Mouse (Mus musculus) adipocyte (in vitro differentiated cells): Measurements from ENCODE around the gene Cadm2.

Source experiments
- DNase-seq: peaks from one replicate; pipeline ENCODE4 v3.0.0-alpha.2; 2016; ENCODE audit warnings: low spot score

Gene Cadm2

DNA sequence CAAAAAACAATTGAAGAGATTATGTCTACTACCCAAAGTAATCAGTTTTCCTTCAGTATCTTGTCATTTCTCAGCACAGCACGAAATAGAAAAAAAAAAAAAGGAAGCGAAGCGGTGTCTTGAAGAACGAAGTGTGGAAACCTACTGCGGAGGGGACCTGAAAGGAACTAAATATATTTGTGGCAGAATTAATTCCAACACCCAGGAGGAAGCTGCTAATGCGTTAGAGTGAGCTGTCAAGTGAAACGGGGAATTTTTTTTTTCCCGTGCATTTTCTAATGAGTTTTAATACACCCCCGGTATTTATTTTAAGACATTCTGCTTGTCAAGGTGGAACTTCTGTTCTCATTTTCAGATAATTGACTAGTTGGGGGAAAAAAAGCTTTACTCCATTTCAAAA, 111.6 kb downstream of the Cadm2 start:
- DNase-seq: no peak

DNA sequence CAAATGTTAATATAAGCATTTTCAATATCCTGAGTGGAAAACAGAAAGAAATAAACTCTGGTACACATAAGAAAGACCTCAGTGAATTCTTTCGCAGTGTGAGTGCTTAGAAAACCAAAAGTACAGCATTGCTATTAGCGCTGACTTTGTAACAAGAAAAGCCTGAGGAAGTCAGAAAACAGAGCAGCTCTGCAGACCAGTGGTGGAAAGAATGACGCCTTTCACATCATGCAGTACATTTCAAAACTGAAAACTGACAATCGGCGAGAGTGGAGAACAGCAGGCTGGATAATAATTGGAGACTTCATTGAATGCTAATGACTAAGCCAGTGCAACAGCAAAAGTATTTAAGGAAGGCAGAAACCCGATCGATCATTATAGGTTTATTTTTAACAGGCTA, 138.2 kb downstream of the Cadm2 start:
- DNase-seq: no peak

DNA sequence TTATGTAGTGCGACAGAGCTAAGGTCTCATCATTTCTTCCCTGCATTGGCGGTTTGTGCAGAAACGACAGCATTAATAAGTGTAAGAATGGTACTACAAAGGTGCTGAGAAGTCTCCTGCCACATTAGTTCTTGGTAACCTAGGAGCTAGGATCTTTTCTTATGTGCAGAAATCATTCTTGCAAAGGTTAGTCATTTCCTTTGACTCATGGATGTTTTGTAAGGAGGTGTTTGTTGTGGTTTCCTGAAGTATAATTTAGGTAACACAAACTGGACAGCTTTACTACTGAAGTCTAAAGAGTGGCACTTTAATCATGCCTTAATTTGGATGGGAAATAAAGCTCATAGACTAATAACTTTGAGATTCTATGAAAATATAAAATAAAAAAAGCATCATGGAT, 153.7 kb downstream of the Cadm2 start:
- no peak for DNase-seq

DNA sequence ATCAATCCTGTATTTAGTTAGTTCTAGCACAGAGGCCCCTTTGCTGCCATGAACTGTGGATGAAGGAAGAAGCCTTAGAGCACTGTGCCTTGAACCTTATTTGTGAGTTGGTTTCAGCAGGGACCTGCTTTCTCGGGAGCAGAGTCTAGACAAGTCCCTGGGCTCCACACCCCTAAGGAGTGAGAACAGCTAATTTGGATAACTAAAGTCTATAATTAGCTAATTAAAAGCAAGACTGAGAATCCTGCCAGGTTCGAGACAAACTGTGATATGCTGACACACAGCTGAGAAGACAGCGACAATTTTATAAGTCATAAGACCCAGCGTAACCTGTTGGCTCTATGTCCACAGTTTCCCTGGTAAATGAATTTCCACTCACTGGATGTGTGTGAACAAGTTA, 184.4 kb downstream of the Cadm2 start:
- DNase-seq: no peak

DNA sequence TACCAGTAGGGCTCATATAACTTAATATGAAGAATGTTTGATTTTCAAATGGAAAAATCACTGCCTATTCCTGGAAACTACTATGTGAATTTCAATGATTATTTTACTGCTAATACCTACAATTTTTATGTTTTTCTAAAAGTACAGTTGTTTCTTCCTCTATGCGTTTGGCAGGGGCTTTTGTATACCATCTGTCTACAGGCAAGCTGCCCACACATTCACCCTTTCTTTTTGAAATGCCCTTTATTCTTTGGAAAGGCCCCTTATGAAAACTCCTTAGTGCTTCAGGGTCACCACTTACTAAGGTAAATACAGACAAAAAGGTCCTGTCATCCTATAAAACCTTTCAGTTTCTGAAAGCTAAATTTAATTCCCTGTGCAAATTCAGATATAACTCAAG, 195.3 kb downstream of the Cadm2 start:
- no peak for DNase-seq

DNA sequence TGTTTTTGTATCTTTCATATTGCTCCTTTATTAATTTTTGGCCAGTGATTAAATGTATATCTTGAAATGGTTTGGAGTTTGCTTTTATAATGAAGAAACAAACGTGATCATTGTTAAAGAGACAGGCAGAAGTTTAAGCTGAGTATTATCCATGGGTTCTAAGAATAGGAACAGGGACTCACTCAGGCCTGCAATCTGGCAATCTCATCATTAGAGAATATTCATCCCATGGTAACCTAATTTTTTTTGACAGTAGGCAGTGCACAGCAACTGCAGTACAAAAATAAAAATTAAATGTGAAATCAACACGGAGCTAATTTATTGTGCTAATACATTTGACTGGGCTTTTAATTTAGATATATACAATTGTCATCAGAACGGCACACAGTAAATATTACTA, 209.8 kb downstream of the Cadm2 start:
- DNase-seq: no peak

DNA sequence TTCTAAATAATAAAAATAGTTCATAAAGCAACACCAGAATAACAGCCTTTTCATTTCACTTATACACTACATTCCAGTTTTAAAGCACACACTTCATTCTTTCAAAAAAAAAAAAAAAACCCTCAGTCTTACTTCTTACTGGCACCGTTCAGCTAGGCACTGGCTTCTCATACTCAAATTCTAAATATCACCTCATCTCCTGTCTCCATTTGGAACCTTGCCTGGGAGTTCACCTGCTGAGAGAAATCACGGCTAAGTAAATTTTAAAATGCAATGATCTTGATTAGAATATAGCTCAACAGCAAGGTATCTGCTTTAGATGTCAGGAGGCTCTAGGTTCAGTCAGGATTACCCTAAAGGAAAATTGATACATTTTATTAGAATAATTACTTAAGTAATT, 210.2 kb downstream of the Cadm2 start:
- DNase-seq: no peak

DNA sequence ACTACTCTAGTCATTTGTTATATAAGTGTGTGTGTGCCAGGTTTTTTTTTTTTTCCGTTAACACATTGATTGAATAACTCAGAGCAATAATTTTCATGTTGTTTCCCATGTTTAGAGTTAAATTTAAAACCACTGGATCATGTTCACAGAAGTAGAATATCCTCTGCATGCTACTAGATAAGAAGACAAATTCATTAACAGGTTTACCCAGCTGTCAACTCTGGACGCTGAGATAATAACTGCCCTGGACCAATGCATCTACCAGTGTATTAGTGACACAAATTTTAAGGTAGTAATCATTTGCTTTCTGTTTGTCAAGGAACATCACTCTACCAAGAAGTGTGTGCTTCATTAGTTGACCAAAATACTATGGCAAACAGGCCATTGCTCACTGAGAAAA, 253.0 kb downstream of the Cadm2 start:
- DNase-seq: no peak

DNA sequence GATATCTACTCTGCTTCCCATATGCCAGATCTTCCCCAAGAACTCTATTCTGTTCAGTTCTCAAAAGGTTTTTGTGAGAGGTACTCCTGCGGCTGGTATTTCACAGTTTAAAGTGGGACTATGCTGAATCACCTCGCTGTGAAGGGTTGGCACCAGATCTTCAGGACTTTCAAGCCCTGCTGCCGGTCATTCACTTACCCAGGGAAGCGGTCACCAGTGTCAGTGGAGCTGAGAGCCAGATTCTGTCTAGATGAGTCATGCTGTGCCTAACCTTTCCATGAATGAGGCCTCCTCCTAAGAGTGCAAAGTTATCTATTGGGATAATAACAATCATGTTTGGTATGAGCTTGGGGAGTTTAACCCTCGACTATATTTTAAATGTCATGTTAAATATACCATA, 272.7 kb downstream of the Cadm2 start:
- DNase-seq: no peak

DNA sequence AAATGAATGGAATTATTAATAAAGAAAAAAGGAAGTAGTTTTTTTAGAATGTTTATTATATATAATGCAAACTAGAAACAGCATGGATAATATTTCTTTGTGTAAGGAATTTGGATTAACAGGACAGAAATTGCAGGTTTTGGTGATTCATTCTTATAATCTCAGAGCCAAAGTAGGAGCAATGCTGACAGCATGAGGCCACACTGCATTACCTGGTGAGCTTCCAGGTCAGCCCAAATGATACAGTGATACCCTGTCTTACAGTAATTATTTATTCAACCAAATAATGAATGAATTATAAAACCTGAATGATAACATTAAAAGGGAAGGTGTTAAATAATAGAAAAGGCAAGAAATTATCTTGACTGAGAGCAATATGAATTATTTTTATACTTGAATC, 273.1 kb downstream of the Cadm2 start:
- no peak for DNase-seq

DNA sequence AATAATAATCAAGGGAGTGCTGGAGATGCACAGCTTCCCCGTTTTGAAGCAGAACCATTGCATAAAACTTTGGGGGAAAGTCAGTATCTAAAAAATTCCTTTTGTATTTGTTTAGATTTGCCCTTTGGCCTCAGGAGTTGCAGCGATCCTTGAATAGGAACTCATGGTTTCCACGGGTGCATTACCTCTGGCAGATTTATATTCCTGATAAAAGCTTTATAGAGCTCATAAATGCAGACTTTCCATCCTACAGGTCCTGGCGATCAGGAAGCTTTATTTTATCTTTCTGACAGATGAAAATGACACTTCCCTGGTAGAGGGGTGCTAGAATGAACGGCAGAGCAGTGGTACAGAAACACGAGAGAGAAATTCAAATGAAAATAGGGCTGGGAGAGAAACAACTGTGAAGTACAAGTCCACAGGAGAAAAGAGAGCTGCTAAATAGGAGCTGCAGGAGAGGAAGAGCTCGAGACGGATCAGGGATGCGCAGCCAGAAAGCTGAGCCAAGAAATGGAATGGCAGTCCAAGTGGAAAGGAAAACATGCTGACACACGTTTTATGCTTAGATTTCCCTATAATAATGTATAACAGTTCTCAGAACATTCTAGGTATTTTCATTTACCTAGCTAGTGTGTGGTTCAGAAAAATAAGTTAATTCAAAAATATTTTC, 274.0 kb downstream of the Cadm2 start:
- DNase-seq: no peak

DNA sequence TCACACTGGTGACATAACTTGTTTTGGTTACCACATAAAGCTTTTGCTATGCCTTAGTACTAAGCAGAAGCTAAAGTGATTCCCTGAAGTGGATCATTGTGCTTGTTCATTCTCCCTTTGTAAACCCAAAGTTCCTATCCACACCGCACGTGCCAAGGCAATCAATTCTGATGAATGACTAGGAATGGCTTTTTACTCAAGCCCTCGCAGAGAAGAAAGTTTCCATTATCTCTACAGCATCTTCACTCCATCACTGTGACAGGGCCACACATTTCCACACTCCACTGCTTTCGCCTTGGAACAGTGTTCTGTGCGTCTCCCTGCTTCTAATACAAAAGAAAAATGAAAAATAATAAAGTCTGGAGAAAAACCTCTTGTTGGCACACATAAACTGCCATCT, 276.5 kb downstream of the Cadm2 start:
- DNase-seq: no peak

DNA sequence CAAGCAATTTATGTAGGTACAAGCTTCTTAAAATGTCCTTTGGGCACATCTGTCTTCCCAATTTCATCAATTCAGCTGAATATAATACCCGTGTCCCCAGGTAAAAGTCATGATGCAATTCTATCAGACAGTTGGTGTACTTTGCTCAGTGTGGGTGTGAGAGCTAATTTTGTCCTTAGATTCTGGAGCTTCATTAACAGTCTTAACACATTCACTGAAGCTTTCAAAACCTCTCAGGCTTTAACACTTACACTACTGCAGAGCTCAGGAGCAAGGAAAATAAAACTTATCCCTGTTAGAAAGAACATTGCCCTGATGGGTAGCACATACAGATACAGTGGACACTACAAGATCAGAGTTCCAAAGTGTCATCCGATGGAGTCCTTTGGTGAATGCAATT, 309.7 kb downstream of the Cadm2 start:
- no peak for DNase-seq

DNA sequence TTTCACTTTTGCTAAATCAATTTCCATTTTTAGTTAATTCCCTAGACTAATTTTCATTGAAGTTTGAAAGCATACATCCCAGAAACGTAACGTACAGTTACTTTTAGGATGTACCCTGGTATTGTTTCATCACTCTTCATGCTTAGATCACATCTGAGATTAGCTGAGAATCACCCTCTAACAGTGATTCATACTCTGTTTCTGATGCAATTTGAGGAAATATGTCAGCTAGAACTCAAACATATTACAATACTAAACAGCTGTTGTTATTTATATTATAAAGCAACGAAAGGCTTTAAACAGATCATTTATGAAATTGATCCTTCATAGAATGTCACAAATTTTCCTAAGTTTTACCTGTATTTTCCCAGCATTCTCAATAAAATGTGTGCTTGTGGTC, 336.0 kb downstream of the Cadm2 start:
- no peak for DNase-seq

DNA sequence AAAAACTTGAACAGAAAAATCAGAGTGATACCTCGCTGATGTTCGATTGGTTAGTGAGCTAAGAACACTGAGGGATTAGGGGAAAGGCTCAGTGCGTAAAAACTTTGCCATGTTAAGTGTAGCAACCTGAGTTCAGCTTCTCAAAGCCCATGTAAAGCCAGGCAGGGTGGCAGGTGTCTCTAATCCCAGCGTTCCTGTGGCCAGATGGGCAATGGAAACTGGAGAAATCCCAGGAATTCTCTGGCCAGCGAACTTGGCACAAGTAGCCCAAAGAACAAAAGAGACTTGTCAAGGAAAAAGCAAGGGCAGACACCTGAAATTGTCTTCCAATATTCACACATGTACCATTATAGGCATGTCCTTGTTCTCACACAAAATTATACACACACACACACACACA, 377.1 kb downstream of the Cadm2 start:
- no peak for DNase-seq

DNA sequence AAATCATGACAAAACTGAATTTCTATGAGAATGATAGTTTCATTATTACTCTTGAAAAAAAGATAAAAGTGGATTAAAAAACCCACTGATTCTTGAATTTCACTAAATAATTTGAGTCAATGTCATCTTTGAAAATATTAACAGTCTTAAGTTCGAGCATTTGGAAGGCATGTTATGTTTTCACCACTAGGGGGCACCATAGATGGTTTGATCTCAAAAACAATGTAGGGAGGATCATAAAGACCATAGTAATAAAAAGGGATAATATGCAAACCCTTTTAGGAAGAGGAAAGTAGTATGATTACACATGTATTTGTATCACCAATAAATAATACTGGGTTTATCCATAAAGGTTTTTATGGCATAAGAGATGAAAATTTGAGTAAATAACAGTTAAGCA, 385.8 kb downstream of the Cadm2 start:
- peak; percentile 64 for DNase-seq

DNA sequence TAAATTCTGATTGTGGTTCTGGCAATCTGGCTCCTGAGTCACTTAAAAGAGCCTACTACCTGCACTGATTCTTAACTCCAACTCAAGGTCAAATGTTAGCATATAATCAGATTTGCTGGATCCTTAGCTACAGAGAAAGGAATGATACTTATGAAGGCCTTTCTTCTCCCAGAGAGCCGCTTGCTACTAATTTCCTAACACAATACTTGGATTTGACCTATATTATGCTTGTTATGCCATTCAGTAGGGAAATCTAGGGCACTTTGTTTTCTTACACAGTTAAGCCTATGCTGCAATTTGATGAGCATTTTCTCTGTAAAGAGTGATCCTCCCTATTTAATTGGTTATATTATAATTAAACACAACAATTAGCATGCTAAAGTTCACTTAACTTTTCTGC, 394.0 kb downstream of the Cadm2 start:
- DNase-seq: no peak

DNA sequence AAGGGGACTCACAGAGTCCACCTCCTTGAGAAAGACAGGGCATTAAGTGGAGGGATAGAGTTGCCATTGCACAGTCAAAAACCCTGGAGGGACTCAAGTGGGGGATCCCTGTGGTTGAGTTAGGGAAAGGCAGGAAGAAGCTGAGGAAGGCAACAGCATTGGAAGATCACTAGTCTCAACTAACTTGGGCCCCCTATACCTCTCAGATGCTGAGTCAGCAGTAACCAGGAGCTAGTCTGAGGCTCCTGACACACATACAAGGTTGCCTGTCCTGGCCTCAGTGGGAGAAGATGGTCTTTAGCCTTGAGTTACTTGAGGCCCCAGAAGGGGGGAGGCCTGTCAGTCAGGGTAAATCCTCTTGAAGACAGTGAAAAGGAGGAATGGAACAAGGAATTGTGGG, 417.4 kb downstream of the Cadm2 start:
- DNase-seq: no peak

DNA sequence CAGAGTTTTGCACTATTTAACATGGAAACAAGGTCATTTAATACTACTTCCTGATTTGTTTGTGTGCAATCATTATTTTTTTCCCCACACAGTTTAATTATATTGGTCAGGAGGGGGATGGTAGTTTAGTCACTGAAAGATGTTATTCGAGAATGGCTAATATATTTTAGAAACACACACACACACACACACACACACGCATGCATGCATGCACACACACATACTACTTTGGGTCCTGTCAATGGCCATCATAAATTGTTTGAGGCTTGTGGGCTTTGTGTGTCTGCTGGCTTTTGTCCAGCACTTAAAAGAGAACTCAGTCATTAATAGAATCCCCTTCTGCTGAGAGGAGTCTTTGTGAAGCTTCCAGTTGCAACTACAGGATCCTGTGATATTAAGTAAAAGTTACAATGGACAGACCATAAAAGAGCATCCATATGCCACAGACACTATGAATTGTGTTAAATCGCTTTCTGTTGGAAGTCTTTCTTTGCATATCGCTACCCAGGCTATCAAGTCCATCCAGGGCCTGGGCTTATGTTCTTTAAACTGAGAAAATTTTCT, 427.8 kb downstream of the Cadm2 start:
- DNase-seq: no peak

DNA sequence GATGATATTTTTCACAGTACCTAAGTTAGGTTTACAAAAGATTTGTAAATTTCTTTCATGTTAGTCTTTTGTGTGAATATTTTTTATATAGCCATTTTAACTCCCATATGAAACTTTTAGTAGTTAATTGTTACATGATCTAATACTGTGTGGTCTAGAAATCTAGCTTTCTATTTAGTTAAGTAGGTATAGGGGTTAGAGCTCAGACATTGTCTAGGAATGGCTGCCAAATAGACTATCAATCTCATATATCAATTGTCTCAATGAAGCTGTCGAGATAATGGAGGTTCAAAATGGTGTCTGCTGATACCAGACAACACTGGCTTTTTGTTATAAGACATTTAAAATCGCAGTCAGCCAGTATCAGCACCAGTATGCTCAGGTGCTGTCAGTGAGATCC, 428.3 kb downstream of the Cadm2 start:
- DNase-seq: no peak

DNA sequence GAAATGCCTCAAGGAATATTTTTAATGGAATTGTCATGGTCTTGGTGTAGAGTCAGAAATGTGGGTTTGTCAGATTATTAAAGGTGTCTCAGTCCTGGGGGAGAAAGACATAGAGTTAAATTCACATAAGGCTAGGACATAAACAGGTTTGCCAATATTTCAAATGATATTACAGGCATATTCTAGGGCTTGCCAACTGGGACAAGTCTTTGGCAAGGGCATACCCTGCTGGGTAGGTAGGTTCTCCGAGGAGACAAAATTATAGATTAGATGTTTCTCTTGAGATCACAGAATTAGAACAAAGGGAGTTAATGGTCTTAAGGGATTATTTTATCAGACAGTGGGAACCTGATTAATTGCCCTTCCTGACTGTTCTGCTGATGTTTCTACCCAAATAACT, 434.4 kb downstream of the Cadm2 start:
- no peak for DNase-seq

DNA sequence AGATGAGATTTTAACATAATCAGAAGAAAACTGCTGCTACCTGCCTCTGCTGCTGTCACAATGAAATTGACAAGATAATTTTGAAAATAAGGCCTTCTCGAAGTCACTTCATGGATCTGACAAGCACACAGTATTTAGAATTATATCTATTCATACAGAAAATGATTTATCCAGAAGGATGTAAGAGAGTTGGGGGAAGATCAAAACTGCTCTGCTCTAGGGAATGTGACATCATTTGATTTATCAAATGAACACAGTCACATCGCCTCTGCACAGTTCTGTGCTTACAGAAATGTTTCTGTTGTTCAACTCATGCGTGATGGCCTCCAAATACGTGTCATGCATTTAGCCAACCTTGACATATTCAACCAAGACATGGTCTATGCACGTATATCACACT, 437.8 kb downstream of the Cadm2 start:
- no peak for DNase-seq

DNA sequence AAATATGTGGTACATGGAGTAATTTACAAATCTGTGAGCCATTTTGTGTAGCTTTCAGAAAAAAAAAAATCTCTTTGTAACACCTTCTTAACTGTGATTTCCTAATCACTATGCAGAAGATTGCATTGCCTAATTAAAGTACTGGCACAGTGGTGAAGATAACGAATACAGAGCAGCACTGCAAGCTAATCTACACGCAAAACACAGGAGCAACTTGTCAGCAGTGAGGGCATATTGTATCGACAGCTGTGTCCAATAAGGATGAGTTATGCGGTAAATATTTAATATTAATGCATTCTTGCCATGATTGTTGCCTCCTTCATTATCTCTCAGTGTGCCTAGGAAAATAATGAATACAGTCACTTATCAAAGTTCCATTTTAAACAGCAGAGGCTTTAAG, 445.3 kb downstream of the Cadm2 start:
- DNase-seq: no peak

DNA sequence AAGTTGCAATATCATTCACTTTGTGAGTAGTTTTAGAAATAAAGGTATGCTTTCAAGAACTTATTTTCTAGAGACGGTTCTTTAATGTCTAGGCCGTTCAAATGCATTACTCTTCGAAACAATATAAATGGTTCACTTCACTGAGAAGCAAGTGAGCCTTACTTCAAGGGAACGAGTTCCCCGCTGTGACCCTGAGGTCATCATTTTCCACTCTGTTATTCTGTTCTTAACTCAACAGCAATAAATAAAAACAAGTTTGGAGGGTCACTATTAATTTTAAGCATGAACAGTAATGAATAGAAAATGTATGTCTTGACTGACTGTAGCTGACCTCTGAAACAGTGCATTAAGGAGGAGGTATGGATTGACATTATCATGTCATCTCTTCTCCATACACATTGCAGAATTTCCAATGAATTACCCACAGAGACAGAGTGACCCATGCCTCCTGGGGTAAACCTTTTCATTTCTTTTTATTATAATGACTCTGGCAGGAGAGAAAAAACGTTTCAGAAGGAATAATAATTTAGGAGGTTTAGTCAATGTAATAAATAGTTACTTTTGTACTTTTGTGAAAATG, 458.4 kb downstream of the Cadm2 start:
- no peak for DNase-seq
